Mouse (Mus musculus) neural tube, embryonic 11.5 days (tissue): ENCODE results near the gene Arl13b. TPM values are rescaled to one million over a fixed set of nuclear protein-coding genes. Genes with fewer than 3 reads are reported as not detected.

Experiments used
- ATAC-seq: fragments of 200-750 bp; cut with Nextera tagmentation; 2 replicates; pipeline ENCODE4 v1.8.0; 2017; ENCODE audit warnings: moderate number of reproducible peaks, mild to moderate bottlenecking, moderate TSS enrichment, moderate library complexity; ENCODE audit not compliant: insufficient read depth, low FRiP score, low TSS enrichment
- DNase-seq: peaks from one replicate; pipeline ENCODE4 v3.0.0-alpha.2; 2015; ENCODE audit warnings: low spot score
- H3K27ac ChIP-seq: fragments of 300-500 bp; sonication (generic); 2 replicates; pipeline ENCODE4 v1.5.1; 2014; ENCODE audit warnings: low read depth, mild to moderate bottlenecking, low read length
- H3K27me3 ChIP-seq: fragments of 300-500 bp; sonication (generic); 2 replicates; pipeline ENCODE4 v1.6.1; 2014; ENCODE audit warnings: mild to moderate bottlenecking, low read length, mixed read lengths; ENCODE audit not compliant: control insufficient read depth, insufficient read depth
- H3K36me3 ChIP-seq: fragments of 300-500 bp; sonication (generic); 2 replicates; pipeline ENCODE4 v1.6.1; 2014; ENCODE audit warnings: mild to moderate bottlenecking, low read length, moderate library complexity, mixed read lengths; ENCODE audit not compliant: control insufficient read depth, insufficient read depth
- H3K4me1 ChIP-seq: fragments of 300-500 bp; sonication (generic); 2 replicates; pipeline ENCODE4 v1.6.1; 2014; ENCODE audit warnings: low read length, mixed read lengths; ENCODE audit not compliant: control insufficient read depth, insufficient read depth
- H3K4me2 ChIP-seq: fragments of 300-500 bp; sonication (generic); 2 replicates; pipeline ENCODE4 v1.6.1; 2014; ENCODE audit warnings: low read depth, mild to moderate bottlenecking, moderate library complexity
- H3K4me3 ChIP-seq: fragments of 300-500 bp; sonication (generic); 2 replicates; pipeline ENCODE4 v1.5.1; 2014; ENCODE audit warnings: low read depth, low read length
- H3K9ac ChIP-seq: fragments of 300-500 bp; sonication (generic); 2 replicates; pipeline ENCODE4 v1.6.1; 2014; ENCODE audit warnings: mild to moderate bottlenecking, low read length
- H3K9me3 ChIP-seq: fragments of 300-500 bp; sonication (generic); 2 replicates; pipeline ENCODE4 v1.6.1; 2016; ENCODE audit warnings: low read length; ENCODE audit not compliant: control insufficient read depth
- WGBS: fragments of 180-500 bp; shearing (Covaris S2); extraction: QIAGEN DNeasy Blood & Tissue Kit; methylation state at CpG from one replicate; pipeline ENCODE4 v1.1.7; 2014; 5-methylcytosine and 5-hydroxymethylcytosine counted together
- polyA plus RNA-seq: library from polyadenylated mRNA; unstranded; fragments of >200 nt; fragmentation: Nextera tagmentation; extraction: Ambion mirVana; gene quantifications from 2 replicates; pipeline ENCODE4 v1.2.1, GENCODE M21; 2014

Gene Arl13b
- polyA plus RNA-seq, 1 experiment from 2014 or later: 17.2 TPM

DNA sequence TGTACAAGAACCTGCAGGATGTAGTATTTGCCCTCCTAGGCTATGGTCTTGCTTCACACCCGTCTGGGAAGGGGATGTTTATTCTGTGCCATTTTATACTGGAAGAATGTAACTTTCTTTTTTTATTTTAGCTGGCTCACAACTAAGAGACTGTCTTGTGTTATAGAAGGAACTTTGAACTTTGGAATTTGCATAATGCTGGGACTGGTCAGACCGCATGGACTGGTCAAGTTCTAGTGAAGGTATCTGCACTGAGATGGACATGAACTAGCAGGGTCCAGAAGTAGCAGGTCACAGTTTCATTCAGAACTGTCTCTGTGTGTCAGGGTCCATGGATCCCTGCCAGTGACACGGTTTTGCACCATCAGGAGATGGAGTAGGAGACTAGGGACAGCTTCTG is 47.0 kb downstream of the Arl13b start:
- H3K27ac ChIP-seq: no peak overlapping the region
- no peaks in the 10 kb centered on the region for H3K4me1 ChIP-seq
- no peak overlapping the region for H3K4me2 ChIP-seq
- no peaks in the 10 kb centered on the region for H3K27me3 ChIP-seq
- ATAC-seq (no peak), DNase-seq (no peak)
- H3K9ac ChIP-seq: no peak overlapping the region
- no peaks in the 10 kb centered on the region; the same call in 1 of the 2 replicates for H3K36me3 ChIP-seq
- no peaks in the 10 kb centered on the region for H3K9me3 ChIP-seq
- H3K4me3 ChIP-seq: no peak overlapping the region
- WGBS: 91% methylated on average over 3 of the region's 3 CpGs

DNA sequence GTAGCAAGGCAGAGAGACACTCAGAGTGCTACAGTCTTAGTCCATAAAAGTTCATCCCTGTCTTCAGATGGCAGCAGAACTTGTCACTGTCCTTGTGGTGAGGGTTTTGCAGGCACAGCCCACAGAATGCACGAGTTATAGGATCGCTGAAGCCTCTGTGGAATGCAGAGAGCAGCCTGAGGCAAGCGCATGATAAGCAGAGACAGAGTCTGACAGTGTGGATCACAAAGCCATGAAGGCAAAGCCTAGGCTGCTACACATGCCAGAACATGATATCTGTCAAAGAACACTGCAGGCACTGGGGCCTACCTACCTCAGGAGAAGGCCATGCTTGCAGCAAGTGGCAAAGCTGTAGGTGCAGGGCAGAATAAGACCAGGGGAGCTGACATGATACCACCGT is 47.4 kb downstream of the Arl13b start:
- Histone ChIP-seq H3K9me3 (no peaks in the 10 kb centered on the region), H3K4me3 (no peak overlapping the region), H3K27me3 (no peaks in the 10 kb centered on the region), H3K9ac (no peak overlapping the region), H3K4me2 (no peak overlapping the region), H3K27ac (no peak overlapping the region), H3K36me3 (no peaks in the 10 kb centered on the region; the same call in 1 of the 2 replicates), H3K4me1 (no peaks in the 10 kb centered on the region)
- ATAC-seq (no peak), DNase-seq (no peak)
- 89% methylated on average over 4 of the region's 4 CpGs for WGBS

DNA sequence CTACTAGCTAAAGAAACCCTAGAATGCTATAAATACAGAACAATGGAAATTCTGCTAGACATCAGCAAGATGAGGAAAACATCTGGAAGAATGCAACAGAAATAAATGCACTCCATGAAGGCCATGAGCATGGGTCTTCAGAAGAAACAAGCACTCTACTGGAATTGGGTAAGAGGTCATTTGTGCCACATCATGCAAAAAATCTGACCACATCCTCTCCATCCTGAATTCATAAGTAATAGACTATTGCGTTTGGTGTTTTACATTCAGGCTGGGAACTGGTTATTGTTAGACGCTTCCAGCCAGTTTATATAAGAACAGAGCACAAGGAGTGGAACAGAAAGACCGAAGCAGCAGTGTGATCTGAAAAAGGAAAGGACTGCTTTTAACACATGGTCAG is 48.0 kb downstream of the Arl13b start:
- H3K4me3 ChIP-seq: no peak overlapping the region
- H3K27me3 ChIP-seq: no peaks in the 10 kb centered on the region
- H3K27ac ChIP-seq: no peak overlapping the region
- DNase-seq (no peak), ATAC-seq (no peak)
- no peaks in the 10 kb centered on the region for H3K4me1 ChIP-seq
- H3K4me2 ChIP-seq: no peak overlapping the region
- H3K9ac ChIP-seq: no peak overlapping the region
- WGBS: 93% methylated on average over 3 of the region's 3 CpGs
- H3K9me3 ChIP-seq: no peaks in the 10 kb centered on the region
- H3K36me3 ChIP-seq: no peaks in the 10 kb centered on the region; the same call in 1 of the 2 replicates

DNA sequence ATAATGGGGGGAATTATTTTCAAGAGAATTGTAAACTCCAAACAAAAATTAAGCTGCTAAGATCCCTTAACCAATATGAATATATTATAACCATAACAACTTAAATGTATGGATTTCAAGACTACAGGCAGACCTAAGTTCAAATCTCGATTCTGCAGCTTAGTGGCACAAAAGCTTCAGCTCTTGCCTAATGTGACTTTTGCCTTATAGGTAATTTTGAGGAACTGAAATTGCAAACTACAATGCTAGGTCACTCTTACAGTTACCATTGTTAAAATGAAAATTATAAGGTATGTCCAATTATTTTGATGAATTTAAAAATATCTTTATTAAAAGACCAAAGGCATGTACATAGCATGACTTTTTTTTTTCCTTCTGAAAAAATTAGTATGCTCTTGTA is 50.2 kb downstream of the Arl13b start:
- Histone ChIP-seq H3K36me3 (no peaks in the 10 kb centered on the region; the same call in 1 of the 2 replicates), H3K4me2 (no peak overlapping the region), H3K4me3 (no peak overlapping the region), H3K27me3 (no peaks in the 10 kb centered on the region), H3K9me3 (no peaks in the 10 kb centered on the region), H3K9ac (no peak overlapping the region), H3K4me1 (no peaks in the 10 kb centered on the region), H3K27ac (no peak overlapping the region)
- no peak for DNase-seq
- no peak for ATAC-seq
- 91% methylated on average over 1 of the region's 1 CpGs for WGBS

DNA sequence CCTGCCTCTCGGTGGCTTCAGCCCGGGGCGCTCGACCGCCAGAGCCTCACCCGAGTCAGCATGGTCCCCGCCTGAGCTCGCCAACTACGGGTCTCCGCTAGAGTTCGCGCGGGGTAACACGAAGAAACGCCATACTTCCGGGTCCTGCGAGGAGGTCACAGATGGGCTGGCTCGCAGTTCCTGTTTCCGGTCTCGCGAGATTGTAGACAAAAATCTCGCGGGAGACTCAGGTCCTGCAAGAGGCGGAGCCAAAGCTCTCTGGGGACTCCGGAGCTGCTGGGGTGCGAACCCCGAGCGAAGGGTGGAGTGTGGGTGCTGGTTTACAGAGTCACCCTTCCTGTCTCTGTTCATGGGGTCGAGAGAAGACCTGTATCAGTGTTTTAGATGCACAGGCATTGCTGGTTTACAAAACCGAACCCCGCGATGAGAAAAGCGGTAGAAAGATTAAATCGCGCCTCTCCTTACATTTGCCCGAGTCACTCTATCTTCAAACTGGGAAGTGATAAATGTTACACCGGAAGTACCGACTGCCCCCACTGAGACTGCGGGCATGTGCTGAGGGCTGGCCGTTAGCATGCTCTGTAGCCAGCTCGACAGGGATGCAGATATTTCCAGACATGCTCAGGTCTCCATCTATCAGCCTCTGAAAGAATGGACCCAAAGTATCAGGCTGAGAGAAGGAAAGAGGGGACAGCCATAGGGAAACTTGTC is 60.1 kb downstream of the Arl13b start, which contains the start of gene Nsun3:
Gene Nsun3, minus strand, starts transcription at position 198 of the 711 bp plus-strand sequence.
- Histone ChIP-seq H3K4me3 (peak within 1 kb of the TSS; percentile 73), H3K9ac (peak within 1 kb of the TSS; percentile 86), H3K4me1 (peaks cover 6% of the 10 kb centered on the region; the same call in 1 of the 2 replicates), H3K27me3 (no peaks in the 10 kb centered on the region), H3K4me2 (peak within 1 kb of the TSS; percentile 61), H3K9me3 (no peaks in the 10 kb centered on the region), H3K36me3 (no peaks in the 10 kb centered on the region), H3K27ac (peak within 1 kb of the TSS; percentile 72)
- DNase-seq: peak; percentile 94
- 2% methylated on average over 41 of the region's 41 CpGs for WGBS
- ATAC-seq: peak; percentile 89

DNA sequence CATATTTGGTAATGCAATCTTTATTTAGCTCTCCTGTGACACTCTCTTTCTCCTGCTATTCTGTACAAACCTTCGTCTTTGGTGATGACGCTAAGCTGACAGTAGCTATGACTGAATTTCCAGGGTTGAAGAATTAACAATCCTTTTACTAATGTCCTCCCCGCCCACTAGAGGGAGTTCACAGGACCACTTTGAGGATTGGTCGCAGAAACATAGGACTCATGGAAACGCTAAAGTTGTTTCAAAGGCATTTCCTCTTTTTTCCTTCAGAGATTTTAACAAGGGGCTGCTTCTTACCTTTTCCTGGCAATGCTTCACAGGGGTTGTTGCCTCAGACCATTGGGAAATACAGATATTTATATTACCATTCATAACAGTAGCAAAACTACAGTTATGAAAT is 64.6 kb downstream of the Arl13b start:
- no peak overlapping the region for H3K4me2 ChIP-seq
- WGBS: 61% methylated on average over 5 of the region's 5 CpGs
- H3K4me3 ChIP-seq: no peak overlapping the region
- DNase-seq (no peak), ATAC-seq (no peak)
- H3K4me1 ChIP-seq: peaks cover 6% of the 10 kb centered on the region; the same call in 1 of the 2 replicates
- no peak overlapping the region for H3K9ac ChIP-seq
- H3K27me3 ChIP-seq: no peaks in the 10 kb centered on the region
- no peaks in the 10 kb centered on the region for H3K36me3 ChIP-seq
- no peak overlapping the region for H3K27ac ChIP-seq
- no peaks in the 10 kb centered on the region for H3K9me3 ChIP-seq

DNA sequence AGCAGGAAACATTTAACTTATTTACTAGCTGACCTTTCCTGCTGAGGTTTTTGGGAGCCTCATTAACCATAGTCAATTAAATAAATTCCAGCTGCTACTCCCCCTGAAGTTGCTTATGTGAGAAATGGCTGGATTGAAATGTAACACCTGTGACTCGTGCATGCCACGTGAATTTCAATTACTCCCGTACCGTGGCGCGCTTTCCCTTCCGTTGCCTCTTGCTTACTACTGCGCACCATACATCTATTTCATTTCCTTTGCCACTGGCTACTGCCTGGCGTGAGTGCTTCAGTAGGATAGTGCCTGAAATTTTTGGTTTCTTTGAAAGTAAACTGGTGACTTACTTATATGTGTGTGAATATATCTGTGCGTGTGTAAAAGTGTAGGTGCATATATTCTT is 68.6 kb downstream of the Arl13b start:
- Histone ChIP-seq H3K4me1 (0 out of 2 replicates have a peak, but pooled peaks cover 3% of the 10 kb centered on the region), H3K4me3 (no peak overlapping the region), H3K9me3 (no peaks in the 10 kb centered on the region), H3K27me3 (no peaks in the 10 kb centered on the region), H3K27ac (no peak overlapping the region), H3K9ac (no peak overlapping the region), H3K4me2 (no peak overlapping the region), H3K36me3 (no peaks in the 10 kb centered on the region)
- 86% methylated on average over 10 of the region's 10 CpGs for WGBS
- ATAC-seq (no peak), DNase-seq (no peak)

DNA sequence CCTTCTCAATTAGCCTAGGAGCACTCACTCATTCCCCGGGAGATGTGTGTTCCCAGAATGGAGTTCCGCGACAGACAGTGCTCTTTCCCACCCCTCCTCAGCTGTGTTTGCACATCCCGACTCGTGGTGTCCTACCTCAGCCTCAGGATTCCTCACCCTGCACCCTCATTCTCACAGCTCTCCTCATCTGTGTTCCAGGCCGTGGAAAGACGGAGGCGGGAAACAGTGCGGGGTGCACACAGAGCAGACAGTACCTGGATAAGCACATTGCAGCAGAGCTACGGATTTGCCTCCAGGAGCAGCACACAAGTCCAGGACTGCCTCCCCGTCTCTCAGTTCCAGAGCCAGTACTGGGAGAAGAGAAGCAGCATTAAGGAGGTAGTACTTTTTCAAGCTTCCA is 70.8 kb downstream of the Arl13b start:
- ATAC-seq (no peak), DNase-seq (no peak)
- no peak overlapping the region for H3K4me3 ChIP-seq
- WGBS: 86% methylated on average over 11 of the region's 11 CpGs
- no peaks in the 10 kb centered on the region for H3K9me3 ChIP-seq
- no peaks in the 10 kb centered on the region for H3K4me1 ChIP-seq
- H3K27ac ChIP-seq: no peak overlapping the region
- no peaks in the 10 kb centered on the region for H3K27me3 ChIP-seq
- no peak overlapping the region for H3K9ac ChIP-seq
- H3K4me2 ChIP-seq: no peak overlapping the region
- H3K36me3 ChIP-seq: no peaks in the 10 kb centered on the region

DNA sequence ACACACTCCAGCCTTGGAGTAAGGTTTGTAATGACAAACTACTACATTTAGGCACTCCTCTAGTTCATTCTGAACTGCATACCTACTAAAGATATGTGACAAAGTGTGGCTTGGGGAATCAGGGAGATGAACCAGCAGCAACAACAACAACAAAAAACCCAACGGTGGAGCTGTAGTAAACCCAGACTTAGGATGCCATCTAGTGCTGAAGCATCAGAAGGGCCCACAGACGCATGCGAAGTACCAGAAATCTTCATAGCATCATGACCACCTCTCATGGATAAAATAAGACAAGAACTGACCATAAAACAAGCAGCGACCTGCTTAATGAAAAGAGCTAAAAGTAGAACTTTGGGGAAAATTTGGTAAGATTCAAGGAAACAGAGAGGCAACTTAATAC is 73.4 kb downstream of the Arl13b start:
- Histone ChIP-seq H3K36me3 (no peaks in the 10 kb centered on the region), H3K9ac (no peak overlapping the region), H3K9me3 (no peaks in the 10 kb centered on the region), H3K4me2 (no peak overlapping the region), H3K4me1 (no peaks in the 10 kb centered on the region), H3K27me3 (no peaks in the 10 kb centered on the region), H3K4me3 (no peak overlapping the region), H3K27ac (no peak overlapping the region)
- 87% methylated on average over 4 of the region's 4 CpGs for WGBS
- ATAC-seq (no peak), DNase-seq (no peak)
